Mouse (Mus musculus) cortical plate, adult 2 months (tissue): Measurements from ENCODE around the gene Plekhg5.

Experiments
- CTCF ChIP-seq: fragments of 200-500 bp; IDR thresholded peaks from 2 replicates; pipeline ENCODE4 v1.5.1; 2011; ENCODE audit warnings: mild to moderate bottlenecking, control low read depth, low read length; ENCODE audit not compliant: insufficient read depth; ENCODE audit errors: extremely low read depth
- POLR2A ChIP-seq: fragments of 200-500 bp; IDR thresholded peaks from 2 replicates; pipeline ENCODE4 v1.6.1; 2011; ENCODE audit warnings: mild to moderate bottlenecking, low read length, control low read depth; ENCODE audit not compliant: insufficient read depth; ENCODE audit errors: extremely low read depth

DNA sequence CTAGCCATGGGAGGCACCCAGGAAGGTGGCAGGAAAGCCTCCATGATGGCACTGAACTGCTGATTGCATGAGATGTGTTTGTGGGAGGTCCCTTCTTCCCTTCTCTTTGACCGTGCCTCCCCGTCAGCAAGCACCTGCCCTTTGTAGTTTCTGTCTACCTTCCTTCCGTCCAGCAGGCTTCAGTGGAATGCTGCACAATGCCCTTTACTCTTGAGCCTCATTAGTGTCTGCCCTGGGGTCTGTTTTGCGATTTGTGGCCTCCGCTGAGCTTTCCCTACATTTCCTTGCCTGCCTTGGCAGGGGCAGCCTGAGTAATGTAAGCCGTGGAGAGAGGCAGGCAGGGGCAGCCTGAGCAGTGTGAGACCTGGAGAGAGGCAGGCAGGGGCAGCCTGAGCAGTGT is 27.7 kb upstream of the Plekhg5 start:
- TF ChIP-seq CTCF (no peak), POLR2A (no peak)
